Mouse (Mus musculus) heart, embryonic 14.5 days (tissue): ENCODE results near the gene Pml. TPM values are rescaled to one million over a fixed set of nuclear protein-coding genes. Genes with fewer than 3 reads are reported as not detected.
"Not testable (repeated sequence)": the region's sequence is repeated elsewhere in the genome, so short reads cannot be mapped to it uniquely, and the experiment has no call there.

Experiments
- ATAC-seq: fragments of 200-750 bp; cut with Nextera tagmentation; 2 replicates; pipeline ENCODE4 v1.8.0; 2017; ENCODE audit warnings: low read depth, moderate TSS enrichment; ENCODE audit not compliant: insufficient number of reproducible peaks, insufficient read depth, low FRiP score
- H3K27ac ChIP-seq, 2 experiments: fragments of 200-500 bp in 1 of 2; fragments of 300-500 bp in 1 of 2; sonication (generic) in 1 of 2; replicated peaks in 1 of 2; 2 replicates each; pipeline ENCODE4 v1.5.1; 2012 to 2014; ENCODE audit warnings: low read depth in 2 of 2, low read length in 2 of 2, control low read depth in 1 of 2, mild to moderate bottlenecking in 1 of 2, mixed read lengths in 1 of 2; ENCODE audit not compliant: control insufficient read depth in 1 of 2, insufficient read depth in 1 of 2
- H3K27me3 ChIP-seq: fragments of 300-500 bp; sonication (generic); 2 replicates; pipeline ENCODE4 v1.6.1; 2014; ENCODE audit warnings: mild to moderate bottlenecking, low read length, control low read depth; ENCODE audit not compliant: control insufficient read depth, insufficient read depth
- H3K36me3 ChIP-seq: fragments of 300-500 bp; sonication (generic); 2 replicates; pipeline ENCODE4 v1.6.1; 2014; ENCODE audit warnings: mild to moderate bottlenecking, control low read depth, low read length, mixed read lengths; ENCODE audit not compliant: control insufficient read depth, insufficient read depth
- H3K4me1 ChIP-seq, 2 experiments: fragments of 200-500 bp in 1 of 2; fragments of 300-500 bp in 1 of 2; sonication (generic) in 1 of 2; 2 replicates each; pipeline ENCODE4 v1.6.1; 2012 to 2014; ENCODE audit warnings: low read length in 2 of 2, control low read depth in 1 of 2, mixed read lengths in 1 of 2; ENCODE audit not compliant: control insufficient read depth in 2 of 2, insufficient read depth in 2 of 2
- H3K4me2 ChIP-seq: fragments of 300-500 bp; sonication (generic); 2 replicates; pipeline ENCODE4 v1.6.1; 2014; ENCODE audit warnings: mild to moderate bottlenecking, low read length
- H3K4me3 ChIP-seq, 2 experiments: fragments of 200-500 bp in 1 of 2; fragments of 300-500 bp in 1 of 2; sonication (generic) in 1 of 2; 2 replicates each; pipeline ENCODE4 v1.5.1; 2012 to 2014; ENCODE audit warnings: low read length in 2 of 2, mild to moderate bottlenecking in 2 of 2, control low read depth in 1 of 2, low read depth in 1 of 2, moderate library complexity in 1 of 2; ENCODE audit not compliant: control insufficient read depth in 1 of 2, insufficient read depth in 1 of 2
- H3K9ac ChIP-seq: fragments of 300-500 bp; sonication (generic); 2 replicates; pipeline ENCODE4 v1.6.1; 2014; ENCODE audit warnings: mild to moderate bottlenecking, low read length
- H3K9me3 ChIP-seq: fragments of 300-500 bp; sonication (generic); 2 replicates; pipeline ENCODE4 v1.6.1; 2016; ENCODE audit warnings: low read length, control low read depth; ENCODE audit not compliant: control insufficient read depth
- WGBS: fragments of 180-500 bp; shearing (Covaris S2); extraction: QIAGEN DNeasy Blood & Tissue Kit; methylation state at CpG from one replicate; pipeline ENCODE4 v1.1.7; 2014; 5-methylcytosine and 5-hydroxymethylcytosine counted together
- polyA plus RNA-seq: library from polyadenylated mRNA; unstranded; fragments of >200 nt; fragmentation: Nextera tagmentation; extraction: Ambion mirVana; gene quantifications from 2 replicates; pipeline ENCODE4 v1.2.1, GENCODE M21; 2014

Pml gene
- polyA plus RNA-seq, 1 experiment from 2014 or later: 11.0 TPM

DNA sequence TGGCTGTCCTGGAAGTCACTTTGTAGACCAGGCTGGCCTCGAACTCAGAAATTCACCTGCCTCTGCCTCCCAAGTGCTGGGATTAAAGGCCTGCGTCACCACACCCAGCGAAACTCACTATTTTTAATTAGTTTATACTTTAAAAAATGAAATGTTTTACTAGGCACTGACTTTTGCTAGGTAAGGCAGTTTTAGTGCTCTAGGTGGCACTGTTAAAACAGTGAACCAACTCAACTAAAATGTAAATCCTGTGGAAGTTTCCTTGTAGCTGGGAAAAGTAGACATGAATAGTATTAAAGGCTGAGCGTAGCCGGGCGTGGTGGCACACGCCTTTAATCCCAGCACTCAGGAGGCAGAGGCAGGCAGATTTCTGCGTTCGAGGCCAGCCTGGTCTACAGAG is 22.0 kb upstream of the Pml start:
- H3K4me2 ChIP-seq, H3K9me3 ChIP-seq, H3K9ac ChIP-seq, H3K36me3 ChIP-seq, H3K4me3 ChIP-seq, H3K27me3 ChIP-seq, ATAC-seq, H3K27ac ChIP-seq: not testable (repeated sequence)
- 90% methylated on average over 9 of the region's 9 CpGs for WGBS
- H3K4me1 ChIP-seq: peaks cover 17 to 28% of the 10 kb centered on the region in 2 experiments

GRCm38 (mm10) chr9:58271109-58271508 is 21.5 kb upstream of the Pml start:
- no peaks in the 10 kb centered on the region for H3K9me3 ChIP-seq
- no peak overlapping the region for H3K4me3 ChIP-seq
- no peak overlapping the region for H3K9ac ChIP-seq
- H3K36me3 ChIP-seq: no peaks in the 10 kb centered on the region
- H3K27ac ChIP-seq: no peak overlapping the region
- H3K27me3 ChIP-seq: no peaks in the 10 kb centered on the region
- no peak for ATAC-seq
- no peak overlapping the region for H3K4me2 ChIP-seq
- peaks cover 19 to 33% of the 10 kb centered on the region in 2 experiments for H3K4me1 ChIP-seq
- 59% methylated on average over 3 of the region's 3 CpGs for WGBS

DNA sequence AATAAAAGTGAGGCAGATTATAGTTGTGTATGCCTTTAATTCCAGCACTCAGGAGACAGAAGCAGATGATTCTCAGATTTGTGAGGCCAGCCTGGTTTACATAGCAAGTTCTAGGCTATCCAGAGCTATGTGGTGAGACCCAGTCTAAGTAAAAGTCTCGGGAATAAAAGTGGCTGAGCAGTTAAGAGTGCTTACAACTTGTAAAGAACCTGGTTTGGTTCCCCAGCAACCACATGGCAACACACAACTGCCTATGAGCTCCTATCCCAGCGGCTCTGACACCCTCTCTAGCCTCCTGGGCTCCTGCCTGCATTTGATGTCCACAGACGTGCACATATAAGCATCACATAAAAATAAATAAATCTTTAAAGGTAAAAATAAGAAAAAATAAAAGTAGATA is 20.5 kb upstream of the Pml start:
- Histone ChIP-seq H3K27me3 (no peaks in the 10 kb centered on the region), H3K4me2 (no peak overlapping the region), H3K9me3 (no peaks in the 10 kb centered on the region), H3K9ac (no peak overlapping the region), H3K27ac (no peak overlapping the region), H3K4me1 (peaks cover 11 to 25% of the 10 kb centered on the region in 2 experiments), H3K4me3 (no peak overlapping the region), H3K36me3 (no peaks in the 10 kb centered on the region)
- 44% methylated on average over 3 of the region's 3 CpGs for WGBS
- ATAC-seq: no peak

DNA sequence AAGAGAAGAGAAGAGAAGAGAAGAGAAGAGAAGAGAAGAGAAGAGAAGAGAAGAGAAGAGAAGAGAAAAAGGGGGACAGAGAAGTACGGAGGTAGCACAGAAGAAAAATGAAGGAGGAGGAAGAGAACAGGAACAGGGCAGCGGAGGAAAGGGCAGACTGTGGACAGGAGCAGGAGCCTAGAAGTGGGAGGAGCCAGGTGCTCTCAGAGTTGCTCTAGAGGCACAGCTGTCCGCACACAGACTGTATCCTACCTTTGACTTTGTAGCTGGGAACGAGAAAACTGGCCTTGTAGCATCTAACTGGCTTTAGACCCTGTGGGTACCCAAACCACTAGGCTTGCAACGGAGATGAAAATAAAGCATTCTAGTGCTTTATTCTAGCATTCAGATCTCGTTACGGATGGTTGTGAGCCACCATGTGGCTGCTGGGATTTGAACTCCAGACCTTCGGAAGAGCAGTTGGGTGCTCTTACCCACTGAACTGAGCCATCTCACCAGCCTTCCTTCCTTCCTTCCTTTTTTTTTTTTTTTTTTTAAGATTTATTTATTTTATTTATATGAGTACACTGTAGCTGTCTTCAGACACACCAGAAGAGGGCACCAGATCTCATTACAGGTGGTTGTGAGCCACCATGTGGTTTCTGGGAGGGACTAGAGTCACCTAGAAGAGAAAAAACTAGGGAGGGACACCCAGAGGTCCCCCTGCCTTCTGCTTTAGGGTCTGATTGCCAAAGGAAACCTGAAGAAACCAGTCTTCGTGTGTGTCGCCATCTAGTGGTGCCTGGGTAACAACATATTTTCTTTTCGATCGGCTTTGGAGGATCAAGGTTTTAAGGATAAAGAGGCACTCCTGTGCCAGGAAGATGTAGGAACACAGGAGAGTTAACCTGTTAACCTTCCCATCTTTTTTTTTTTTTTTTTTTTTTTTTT is 19.1 kb upstream of the Pml start:
- H3K4me2 ChIP-seq: no peak overlapping the region
- peaks cover 7 to 13% of the 10 kb centered on the region in 2 experiments for H3K4me1 ChIP-seq
- no peak overlapping the region for H3K4me3 ChIP-seq
- no peak overlapping the region for H3K9ac ChIP-seq
- H3K36me3 ChIP-seq: no peaks in the 10 kb centered on the region
- H3K27me3 ChIP-seq: no peaks in the 10 kb centered on the region
- 50% methylated on average over 12 of the region's 12 CpGs for WGBS
- no peaks in the 10 kb centered on the region for H3K9me3 ChIP-seq
- no peak overlapping the region for H3K27ac ChIP-seq
- ATAC-seq: no peak

DNA sequence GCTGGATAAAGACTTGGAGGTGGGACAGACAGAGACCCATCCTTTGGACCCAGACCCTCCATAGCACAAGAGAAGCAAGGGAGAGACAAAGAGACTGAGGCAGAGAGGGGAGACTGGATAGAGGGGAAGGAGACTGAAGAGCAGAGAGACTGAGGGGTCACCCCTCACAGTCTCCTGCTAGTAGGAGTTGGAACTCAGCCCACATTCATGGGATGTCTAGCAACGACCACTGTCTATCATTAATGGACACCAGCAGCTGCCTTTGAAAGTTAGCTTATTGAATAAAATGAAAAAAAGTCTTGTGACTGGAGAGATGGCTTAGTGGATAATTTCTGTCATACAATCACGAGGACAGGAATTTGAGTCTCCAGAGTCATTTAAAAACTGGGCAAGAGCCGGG is 17.5 kb upstream of the Pml start:
- H3K27ac ChIP-seq: peak overlapping the region; percentile 55 to 65
- H3K9me3 ChIP-seq: no peaks in the 10 kb centered on the region
- ATAC-seq: no peak
- H3K4me3 ChIP-seq: no peak overlapping the region
- H3K4me2 ChIP-seq: no peak overlapping the region
- no peaks in the 10 kb centered on the region for H3K27me3 ChIP-seq
- peaks cover 7 to 13% of the 10 kb centered on the region in 2 experiments for H3K4me1 ChIP-seq
- 54% methylated on average over 3 of the region's 3 CpGs for WGBS
- peaks cover 9% of the 10 kb centered on the region for H3K36me3 ChIP-seq
- H3K9ac ChIP-seq: no peak overlapping the region

- peaks cover 7 to 13% of the 10 kb centered on the region in 2 experiments for H3K4me1 ChIP-seq
- 0 out of 2 replicates have a peak, but pooled peaks have one; percentile 15 for ATAC-seq
- peak overlapping the region; percentile 55 to 65 for H3K27ac ChIP-seq
- H3K36me3 ChIP-seq: peaks cover 13% of the 10 kb centered on the region
- H3K4me3 ChIP-seq: no peak overlapping the region
- H3K4me2 ChIP-seq: no peak overlapping the region
- no peaks in the 10 kb centered on the region for H3K9me3 ChIP-seq
- 17% methylated on average over 4 of the region's 4 CpGs for WGBS
- H3K9ac ChIP-seq: no peak overlapping the region
- no peaks in the 10 kb centered on the region for H3K27me3 ChIP-seq
These were observed 17.0 kb upstream of the Pml start for GRCm38 (mm10) chr9:58266571-58267011.

DNA sequence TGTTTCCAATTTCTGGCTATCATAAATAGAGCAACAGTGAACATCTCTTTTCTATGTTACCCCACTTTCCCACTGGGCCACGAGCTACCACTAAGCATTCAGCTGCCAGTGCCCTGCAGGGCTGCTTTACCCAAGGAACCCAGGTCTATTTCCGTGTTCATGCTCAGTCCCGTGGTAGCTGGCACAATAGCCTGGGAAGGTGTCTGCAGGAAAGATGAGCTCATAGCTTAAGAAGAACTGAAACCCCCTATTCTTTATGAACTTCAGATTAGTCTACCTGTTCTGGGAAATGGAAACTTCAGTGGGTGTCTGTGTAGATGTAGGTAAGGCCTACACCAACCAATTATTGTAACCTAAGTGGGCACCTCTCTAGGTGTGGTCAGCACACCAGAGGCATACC is 15.8 kb upstream of the Pml start:
- Histone ChIP-seq H3K9ac (no peak overlapping the region), H3K36me3 (peaks cover 22% of the 10 kb centered on the region), H3K4me3 (no peak overlapping the region), H3K9me3 (no peaks in the 10 kb centered on the region), H3K4me1 (peaks cover 7 to 13% of the 10 kb centered on the region in 2 experiments), H3K4me2 (no peak overlapping the region), H3K27ac (no peak overlapping the region; a peak in 1 of 4 replicates), H3K27me3 (no peaks in the 10 kb centered on the region)
- WGBS: 71% methylated on average over 3 of the region's 3 CpGs
- ATAC-seq: no peak
